Mouse (Mus musculus) ES-Bruce4 (cell line): ENCODE data around the gene Nme9. TPM values are rescaled to one million over a fixed set of nuclear protein-coding genes. Genes with fewer than 3 reads are reported as not detected.

ENCODE experiments used
- H3K27ac ChIP-seq: 2 replicates; pipeline ENCODE4 v1.5.1; 2012; ENCODE audit warnings: low read length, inconsistent platforms; ENCODE audit not compliant: insufficient read depth
- H3K27me3 ChIP-seq: 2 replicates; pipeline ENCODE4 v1.6.1; 2012; ENCODE audit warnings: mild to moderate bottlenecking, low read length, inconsistent platforms; ENCODE audit not compliant: control insufficient read depth, poor library complexity, insufficient read depth, severe bottlenecking
- H3K36me3 ChIP-seq: 2 replicates; pipeline ENCODE4 v1.6.1; 2012; ENCODE audit warnings: inconsistent platforms, mild to moderate bottlenecking, low read length, moderate library complexity; ENCODE audit not compliant: control insufficient read depth, poor library complexity, insufficient read depth, severe bottlenecking
- H3K4me1 ChIP-seq: one replicate; pipeline ENCODE4 v1.8.1; 2011; ENCODE audit warnings: low read length; ENCODE audit not compliant: control insufficient read depth, insufficient read depth
- H3K4me3 ChIP-seq: 2 replicates; pipeline ENCODE4 v1.5.1; 2011; ENCODE audit warnings: low read depth, mild to moderate bottlenecking, low read length
- H3K9ac ChIP-seq: 2 replicates; pipeline ENCODE4 v1.6.1; 2012; ENCODE audit warnings: low read depth, mild to moderate bottlenecking, inconsistent platforms; ENCODE audit not compliant: poor library complexity, severe bottlenecking
- H3K9me3 ChIP-seq: replicated peaks from 2 replicates; pipeline ENCODE4 v1.6.1; 2012; ENCODE audit warnings: mild to moderate bottlenecking, low read length, inconsistent platforms; ENCODE audit not compliant: control insufficient read depth, poor library complexity, insufficient read depth, severe bottlenecking
- CTCF ChIP-seq: IDR thresholded peaks from one replicate; pipeline ENCODE4 v1.8.1; 2011; ENCODE audit warnings: low read depth, low read length
- EP300 ChIP-seq: IDR thresholded peaks from 2 replicates; pipeline ENCODE4 v1.6.1; 2011; ENCODE audit warnings: low read depth, low read length; ENCODE audit not compliant: insufficient read depth
- POLR2A ChIP-seq: IDR thresholded peaks from one replicate; pipeline ENCODE4 v1.8.1; 2011; ENCODE audit warnings: low read length; ENCODE audit not compliant: insufficient read depth
- polyA plus RNA-seq: library from polyadenylated mRNA; stranded (reverse); fragments of >200 nt; gene quantifications from 2 replicates; pipeline ENCODE4 v1.2.4, GENCODE M21; 2011; ENCODE audit warnings: low read depth; ENCODE audit not compliant: missing spikeins, insufficient read depth, insufficient read length

Gene Nme9
- polyA plus RNA-seq, 1 experiment: not detected

DNA sequence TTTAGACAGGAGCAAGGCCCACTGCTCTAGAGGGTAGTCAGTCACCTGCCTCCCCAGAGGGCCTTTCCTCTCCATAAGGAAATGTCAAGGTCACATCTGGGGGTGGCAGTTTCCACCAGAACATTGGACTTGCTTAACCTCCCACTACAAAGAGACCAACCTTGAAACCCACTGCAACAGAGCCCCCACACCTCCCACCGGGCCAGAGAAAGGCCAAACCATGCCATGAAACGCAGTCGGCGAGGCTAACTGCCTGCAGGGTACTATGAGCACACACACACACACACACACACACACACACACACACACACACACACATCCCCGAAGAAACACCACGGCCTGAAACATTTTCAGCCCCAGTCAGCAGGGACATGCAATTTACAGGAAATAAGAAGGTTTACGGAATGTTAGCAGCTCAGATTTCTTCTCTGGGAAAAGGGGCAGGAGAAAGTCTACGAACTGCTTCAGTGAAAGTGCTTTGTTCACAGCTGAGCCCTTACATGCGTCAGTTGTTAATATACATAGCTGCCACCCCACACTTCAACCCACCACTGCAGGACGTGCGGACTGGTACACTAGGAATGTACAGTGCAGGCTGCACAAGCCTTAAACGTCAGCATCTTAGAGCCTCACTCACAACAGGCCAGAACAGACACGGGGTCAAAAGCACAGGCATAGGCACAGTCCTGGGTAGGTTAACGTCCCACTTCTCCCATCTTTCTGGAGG lies 16.2 kb upstream of the Nme9 start:
- 0 out of 2 replicates have a peak, but pooled peaks cover 1% of the 10 kb centered on the region for H3K27me3 ChIP-seq
- TF ChIP-seq CTCF: no peak
- no peak for TF ChIP-seq POLR2A
- TF ChIP-seq EP300: no peak
- no peak overlapping the region for H3K9ac ChIP-seq
- H3K36me3 ChIP-seq: no peaks in the 10 kb centered on the region
- no peak overlapping the region for H3K4me3 ChIP-seq
- no peak overlapping the region for H3K27ac ChIP-seq
- H3K9me3 ChIP-seq: no peaks in the 10 kb centered on the region
- peaks cover 5% of the 10 kb centered on the region for H3K4me1 ChIP-seq

DNA sequence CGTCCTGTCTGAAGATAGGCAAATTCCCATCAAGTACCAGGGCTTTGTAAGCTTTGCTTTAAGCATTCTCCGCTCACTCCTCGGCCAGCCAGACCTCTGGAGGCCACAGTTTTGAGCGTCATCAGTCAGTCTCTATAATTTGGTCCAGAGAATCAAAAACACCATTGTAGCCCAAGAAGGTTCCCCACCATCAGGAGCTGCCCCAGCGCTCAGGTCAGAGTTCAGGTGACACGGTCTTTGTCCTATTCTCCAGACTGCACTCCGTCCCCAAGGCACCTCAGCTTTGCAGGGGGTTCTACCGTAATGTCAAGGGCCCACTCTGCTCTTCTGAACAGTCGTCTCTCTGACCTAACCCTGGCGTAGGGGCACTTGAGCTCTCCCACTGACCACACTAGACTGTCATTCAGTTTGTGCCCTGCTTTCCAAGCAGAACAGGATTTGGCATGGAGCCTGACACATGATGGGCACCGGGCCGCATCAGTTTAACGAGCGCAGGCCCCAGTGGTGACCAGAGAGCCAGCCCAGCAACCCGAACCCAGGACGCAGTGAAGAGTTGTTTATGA lies 15.6 kb upstream of the Nme9 start:
- no peaks in the 10 kb centered on the region for H3K9me3 ChIP-seq
- H3K27me3 ChIP-seq: 0 out of 2 replicates have a peak, but pooled peaks cover 1% of the 10 kb centered on the region
- peaks cover 5% of the 10 kb centered on the region for H3K4me1 ChIP-seq
- H3K27ac ChIP-seq: no peak overlapping the region
- TF ChIP-seq EP300: no peak
- no peak for TF ChIP-seq POLR2A
- TF ChIP-seq CTCF: no peak
- H3K9ac ChIP-seq: peak overlapping the region; percentile 60
- peak overlapping the region; percentile 69 for H3K4me3 ChIP-seq
- H3K36me3 ChIP-seq: no peaks in the 10 kb centered on the region

DNA sequence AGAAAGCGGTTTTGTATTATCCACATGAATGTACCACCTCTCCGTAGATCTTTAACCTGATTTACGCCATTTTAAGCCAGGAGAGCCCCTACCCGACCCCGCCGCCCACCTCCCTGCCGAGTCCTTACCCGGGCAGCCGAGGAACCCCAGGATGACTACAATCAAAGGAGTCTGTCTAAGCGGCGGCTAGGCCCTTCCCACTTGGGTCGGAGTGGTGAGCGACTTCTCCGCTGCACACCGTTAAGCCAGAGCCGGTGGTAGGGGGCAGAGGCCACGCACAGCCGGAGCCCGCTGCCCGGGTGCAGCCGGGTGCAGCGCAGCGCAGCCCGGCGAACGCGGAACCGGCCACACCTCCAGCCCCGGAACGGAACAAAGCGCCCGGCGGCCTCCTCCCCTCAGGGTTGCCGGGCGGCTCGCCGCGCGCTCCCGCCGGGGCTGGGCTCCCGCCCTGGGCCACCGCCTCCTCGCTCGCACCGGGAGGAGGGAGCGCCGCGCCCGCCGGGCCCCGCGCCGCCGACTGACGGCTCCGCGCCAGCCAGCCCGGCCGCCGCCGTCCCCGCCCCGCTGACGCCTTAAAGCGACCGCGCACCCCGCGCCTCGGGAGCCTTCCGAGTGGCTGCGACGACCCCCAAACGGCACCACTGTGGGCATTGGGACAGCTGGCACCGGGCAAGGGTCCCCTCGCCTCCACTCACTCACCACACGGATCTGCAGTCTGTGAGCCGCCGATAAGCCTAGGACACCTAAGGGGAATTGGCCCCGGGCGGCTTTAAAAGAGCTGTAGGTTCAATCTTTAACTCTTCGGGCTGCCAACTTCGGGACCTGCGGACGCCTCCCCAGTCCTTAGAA lies 14.9 kb upstream of the Nme9 start:
- Histone ChIP-seq H3K27me3 (0 out of 2 replicates have a peak, but pooled peaks cover 1% of the 10 kb centered on the region), H3K27ac (no peak overlapping the region), H3K4me3 (peak overlapping the region; percentile 69), H3K9me3 (no peaks in the 10 kb centered on the region), H3K4me1 (peaks cover 5% of the 10 kb centered on the region), H3K9ac (peak overlapping the region; percentile 60), H3K36me3 (no peaks in the 10 kb centered on the region)
- no peak for TF ChIP-seq POLR2A
- no peak for TF ChIP-seq CTCF
- TF ChIP-seq EP300: no peak

DNA sequence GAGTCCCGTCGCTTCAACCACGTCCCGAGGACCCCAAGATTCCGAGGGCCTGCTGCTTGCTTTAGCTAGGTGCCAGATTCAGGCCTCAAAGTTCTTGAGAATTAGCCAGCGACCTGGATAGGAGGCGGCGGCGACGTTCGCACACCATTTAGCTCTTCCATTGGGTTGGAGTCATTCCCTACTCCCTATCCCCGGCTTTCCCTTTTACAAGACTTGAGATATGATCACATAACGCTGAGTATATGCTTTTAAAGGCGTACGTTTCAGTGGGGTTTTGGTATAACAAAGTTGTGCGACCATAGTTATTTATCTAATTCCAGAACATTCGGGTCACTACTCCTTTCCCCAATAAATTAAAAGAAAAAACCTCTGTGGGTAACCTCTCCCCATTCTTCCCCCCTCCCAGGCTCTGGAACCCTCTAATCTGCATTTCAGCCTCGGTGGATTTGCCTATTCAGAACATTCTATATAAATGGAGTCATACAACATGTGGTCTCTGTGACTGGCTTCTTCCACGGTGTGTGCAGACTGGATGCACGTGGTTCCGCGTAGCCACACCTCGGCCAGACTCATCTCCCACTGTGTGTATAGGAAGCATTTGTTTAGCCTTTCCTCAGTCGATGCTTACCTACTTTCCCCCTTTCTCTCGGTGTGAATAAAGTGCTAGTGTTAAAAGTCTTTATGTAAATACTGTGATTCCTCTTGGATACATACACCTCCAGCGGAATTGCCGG lies 14.1 kb upstream of the Nme9 start, which contains the start of gene Mras:
TSS of gene Mras (minus strand) at position 351 of the 734 bp plus-strand sequence.
- peak within 1 kb of the TSS; percentile 69 for H3K4me3 ChIP-seq
- no peaks in the 10 kb centered on the region for H3K36me3 ChIP-seq
- no peaks in the 10 kb centered on the region for H3K9me3 ChIP-seq
- H3K9ac ChIP-seq: peak within 1 kb of the TSS; percentile 60
- H3K4me1 ChIP-seq: peaks cover 5% of the 10 kb centered on the region
- 0 out of 2 replicates have a peak, but pooled peaks cover 1% of the 10 kb centered on the region for H3K27me3 ChIP-seq
- TF ChIP-seq CTCF (no peak), POLR2A (no peak), EP300 (no peak)
- no peak within 1 kb of the TSS for H3K27ac ChIP-seq

DNA sequence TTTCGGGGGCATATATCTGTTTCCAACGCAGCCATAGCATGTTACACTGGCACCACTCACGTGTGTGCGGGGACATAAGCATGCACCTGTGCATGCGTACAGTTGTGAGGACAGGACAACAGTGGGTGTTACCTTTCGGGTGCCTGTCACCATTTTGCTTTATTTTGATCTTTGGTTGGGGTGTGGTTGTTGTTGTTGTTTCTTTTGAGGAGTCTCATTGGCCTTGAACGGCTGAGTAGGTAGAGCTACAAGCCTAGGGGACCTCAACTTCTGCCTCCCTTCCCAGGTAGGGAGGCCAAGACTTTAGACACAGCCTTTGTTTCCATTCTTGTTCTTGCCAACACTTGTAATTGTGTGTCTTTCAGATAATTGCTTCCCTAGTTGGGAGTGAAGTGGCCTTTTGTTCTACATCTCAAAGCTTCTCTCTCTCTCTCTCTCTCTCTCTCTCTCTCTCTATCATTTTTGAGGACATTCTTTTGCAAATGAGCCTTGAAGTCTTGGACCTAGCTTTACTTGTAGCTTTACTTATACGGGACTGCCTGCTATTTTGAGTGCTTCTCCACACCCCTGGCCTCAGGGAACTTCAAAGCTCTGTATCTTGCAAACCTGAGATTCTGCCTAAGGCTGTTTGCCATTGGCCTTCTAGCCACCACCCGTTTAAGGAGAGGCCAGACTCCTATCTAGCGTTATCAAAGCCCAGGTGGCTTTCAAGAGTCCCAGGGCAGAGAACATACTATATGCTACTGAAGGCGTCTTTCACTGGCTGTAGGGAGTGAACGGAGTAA lies 13.3 kb upstream of the Nme9 start:
- no peaks in the 10 kb centered on the region for H3K9me3 ChIP-seq
- H3K4me3 ChIP-seq: no peak overlapping the region
- H3K27ac ChIP-seq: no peak overlapping the region
- TF ChIP-seq CTCF (no peak), POLR2A (no peak), EP300 (no peak)
- no peaks in the 10 kb centered on the region for H3K36me3 ChIP-seq
- 0 out of 2 replicates have a peak, but pooled peaks cover 1% of the 10 kb centered on the region for H3K27me3 ChIP-seq
- peaks cover 5% of the 10 kb centered on the region for H3K4me1 ChIP-seq
- no peak overlapping the region for H3K9ac ChIP-seq
